Mouse (Mus musculus) cerebellum, adult 2 months (tissue): ENCODE measurements around the gene Kmt2e.

Experiments used
- CTCF ChIP-seq: fragments of 200-500 bp; IDR thresholded peaks from 2 replicates; pipeline ENCODE4 v1.5.1; 2011; ENCODE audit warnings: low read depth, mild to moderate bottlenecking, control low read depth, low read length, moderate library complexity, borderline replicate concordance; ENCODE audit not compliant: insufficient read depth
- POLR2A ChIP-seq: fragments of 200-500 bp; IDR thresholded peaks from 2 replicates; pipeline ENCODE4 v1.6.1; 2011; ENCODE audit warnings: low read length, control low read depth, borderline replicate concordance; ENCODE audit not compliant: insufficient read depth

- TF ChIP-seq CTCF (no peak), POLR2A (no peak)
These were observed 30.0 kb downstream of the Kmt2e start for GRCm38 (mm10) chr5:23464247-23464646.
